Mouse (Mus musculus) cerebellum, adult 9-11 months (tissue): Measurements from ENCODE around the gene Ager.

Experiments
- DNase-seq: peaks from one replicate; pipeline ENCODE4 v3.0.0; 2022

Gene Ager

GRCm38 (mm10) chr17:34635671-34636070, 38.0 kb downstream of the Ager start:
- DNase-seq: no peak

GRCm38 (mm10) chr17:34637459-34637858, 39.8 kb downstream of the Ager start:
- DNase-seq: peak; percentile 52

GRCm38 (mm10) chr17:34639461-34640255, 42.0 kb downstream of the Ager start:
- peak; percentile 66 for DNase-seq

DNA sequence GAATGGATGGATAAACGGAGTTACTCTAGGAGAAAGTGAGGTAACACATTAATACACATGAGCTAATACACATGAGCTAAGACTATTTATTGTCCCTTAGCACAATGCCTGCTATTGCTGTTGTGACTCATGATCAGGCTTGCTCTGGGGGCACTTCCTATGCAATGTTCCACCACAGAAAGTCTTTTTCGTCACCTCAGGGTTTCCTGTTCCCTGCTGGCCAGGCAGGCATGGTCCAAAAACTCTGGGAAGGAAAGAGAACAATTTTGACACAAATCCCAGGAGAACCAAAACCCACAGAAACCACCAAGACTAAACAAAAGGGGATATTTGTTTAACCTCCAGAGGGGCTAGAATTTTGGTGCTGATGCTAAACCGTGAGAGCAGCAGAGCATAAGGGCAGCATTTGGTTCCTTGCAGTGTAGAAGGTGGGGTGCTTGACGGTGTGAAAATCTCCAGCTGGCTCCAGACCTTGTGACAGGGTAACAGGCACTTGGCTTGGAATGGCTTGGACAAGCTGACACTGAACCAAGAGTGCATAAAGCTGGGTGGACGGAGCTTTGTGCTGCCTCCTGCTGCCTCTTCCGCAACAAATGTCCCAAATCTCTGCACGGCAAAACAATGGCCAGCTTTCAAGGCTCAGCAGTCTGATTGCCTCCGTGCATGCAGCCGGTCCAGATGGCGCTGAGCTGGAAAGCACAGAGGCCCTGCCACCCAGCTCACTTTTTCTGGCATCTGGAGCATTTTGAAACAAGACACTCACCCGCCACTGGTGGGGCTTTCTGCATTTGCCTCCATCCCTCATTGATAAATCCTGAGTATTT, 43.3 kb downstream of the Ager start:
- peak; percentile 95 for DNase-seq

DNA sequence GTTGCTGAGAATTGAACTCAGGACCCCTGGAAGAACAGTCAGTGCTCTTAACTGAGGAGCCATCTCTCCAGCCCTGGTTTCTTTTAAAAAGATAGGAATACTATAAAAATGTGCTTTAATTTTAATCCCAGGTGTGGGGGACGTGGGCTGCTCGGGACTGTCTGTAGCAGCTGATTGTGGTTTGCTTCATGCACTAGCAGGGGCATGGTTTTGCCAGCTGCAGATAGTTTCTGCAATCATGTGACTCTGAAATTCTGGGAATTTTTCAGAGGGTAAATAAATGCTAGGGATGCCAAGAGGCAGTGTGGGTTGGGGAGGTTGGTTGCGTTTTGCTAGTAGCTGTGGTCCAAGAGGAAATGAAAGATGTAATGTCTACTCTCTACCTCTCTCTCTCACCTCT, 44.3 kb downstream of the Ager start:
- peak; percentile 46 for DNase-seq

DNA sequence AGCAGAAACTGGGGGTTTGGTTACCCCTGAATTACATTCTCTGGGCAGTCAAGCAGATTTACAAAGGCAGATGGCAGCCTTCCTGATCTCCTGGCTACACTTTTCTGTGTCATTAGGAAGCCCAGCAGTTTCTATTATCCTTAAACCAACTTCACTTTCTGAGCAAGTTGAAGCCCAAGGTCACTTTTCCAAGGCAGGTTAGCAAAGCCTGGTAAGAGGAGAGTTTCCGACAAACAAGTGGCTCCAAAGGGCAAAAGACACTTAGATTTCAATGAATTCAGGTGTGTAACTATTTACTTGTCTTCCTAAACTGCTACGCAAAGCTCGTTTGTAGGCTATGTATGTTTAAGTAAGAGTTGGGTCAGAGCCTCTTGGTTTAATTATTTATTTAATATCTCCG, 45.7 kb downstream of the Ager start:
- DNase-seq: peak; percentile 46

DNA sequence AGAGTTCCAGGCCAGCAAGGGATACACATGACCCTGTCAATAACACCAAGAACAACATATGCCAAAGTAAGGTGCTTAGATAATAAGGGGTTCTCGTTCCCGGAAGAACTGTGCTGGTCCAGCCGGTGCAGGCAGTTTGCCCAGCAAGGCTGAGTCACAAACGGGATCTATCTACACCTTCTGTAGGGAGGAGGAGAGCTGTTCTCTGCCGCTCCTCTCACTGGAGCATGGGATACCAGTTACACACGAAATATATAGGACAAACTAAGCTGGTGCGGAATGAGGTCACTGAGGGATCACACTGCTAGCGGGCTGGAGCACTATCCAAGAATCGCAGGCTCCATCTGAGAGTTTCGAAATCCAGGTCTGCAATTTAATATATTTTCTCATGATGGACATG, 46.3 kb downstream of the Ager start:
- DNase-seq: peak; percentile 84

GRCm38 (mm10) chr17:34644608-34645007, 46.9 kb downstream of the Ager start, which contains the start of gene Fkbpl:
Fkbpl (plus strand) TSS chr17:34644764.
- DNase-seq: peak; percentile 98

DNA sequence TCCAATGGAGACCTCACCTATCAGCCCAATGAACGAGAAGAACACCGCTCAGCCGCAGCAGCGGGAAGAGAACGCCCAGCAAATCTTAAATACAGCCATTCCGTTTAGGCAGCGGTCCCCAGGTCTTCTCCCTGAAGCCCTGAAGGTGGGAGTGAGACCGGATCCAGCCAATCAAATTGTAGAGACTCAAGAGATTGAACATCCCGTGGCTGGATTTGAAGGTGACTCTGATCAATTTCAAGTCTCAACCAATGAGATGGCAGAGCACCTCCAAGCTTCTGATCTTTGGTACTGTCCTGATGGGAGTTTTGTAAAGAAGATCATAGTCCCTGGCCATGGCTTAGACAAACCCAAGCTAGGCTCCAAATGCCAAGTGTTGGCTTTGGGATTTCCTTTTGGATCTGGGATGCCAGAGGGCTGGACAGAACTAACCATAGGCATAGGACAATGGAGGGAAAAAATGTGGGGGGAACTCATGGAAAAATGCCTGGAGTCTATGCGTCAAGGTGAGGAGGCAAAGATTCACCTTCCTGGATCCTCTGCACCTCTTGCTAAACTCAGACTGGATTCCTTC, 47.7 kb downstream of the Ager start:
- DNase-seq: peak; percentile 64

- DNase-seq: peak; percentile 78
Measured at GRCm38 (mm10) chr17:34645831-34646511, 48.3 kb downstream of the Ager start.

DNA sequence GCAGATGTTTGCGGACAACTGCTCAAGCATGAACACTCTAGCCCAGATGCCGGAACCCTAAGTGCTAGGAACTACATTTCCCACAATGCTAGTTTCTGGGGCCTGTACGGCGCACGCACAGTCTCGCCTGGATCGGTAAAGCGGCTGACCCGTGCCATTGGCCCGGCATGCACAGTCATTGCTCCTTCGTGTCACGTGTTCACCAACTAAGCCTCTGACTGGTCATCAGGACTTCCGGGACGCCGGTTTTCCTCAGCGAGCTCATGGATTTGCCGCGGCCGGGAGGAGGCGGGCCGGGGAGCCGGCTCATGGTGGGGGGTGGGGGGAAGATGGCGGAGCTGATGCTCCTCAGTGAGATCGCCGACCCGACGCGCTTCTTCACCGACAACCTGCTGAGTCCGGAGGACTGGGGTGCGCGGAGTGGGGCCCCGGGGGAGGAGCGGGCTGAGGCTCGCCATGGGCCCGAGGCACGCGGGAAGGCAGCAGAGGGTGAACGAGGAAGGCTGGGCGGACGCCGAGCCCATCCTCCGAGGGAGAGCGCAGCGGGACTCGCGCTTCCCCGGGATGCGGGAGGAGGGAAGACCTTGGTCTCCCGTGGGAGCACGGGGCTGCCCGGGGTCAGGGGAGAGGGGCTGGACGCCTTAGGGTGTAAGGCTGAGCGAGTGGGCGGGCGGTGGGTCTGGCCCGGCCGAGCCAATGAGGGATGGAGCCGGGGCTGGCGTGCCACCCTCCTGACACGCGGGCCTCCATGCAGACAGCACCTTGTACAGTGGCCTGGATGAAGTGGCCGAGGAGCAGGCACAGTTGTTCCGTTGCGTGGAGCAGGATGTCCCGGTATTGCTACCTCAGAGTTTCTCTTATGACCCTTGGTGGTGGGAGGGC, 49.5 kb downstream of the Ager start, which contains the start of gene Atf6b:
Atf6b (plus strand) TSS at position 241 of the 882 bp plus-strand sequence.
- peak; percentile 98 for DNase-seq

- DNase-seq: peak; percentile 63
Measured at GRCm38 (mm10) chr17:34648141-34648890, 50.7 kb downstream of the Ager start.

DNA sequence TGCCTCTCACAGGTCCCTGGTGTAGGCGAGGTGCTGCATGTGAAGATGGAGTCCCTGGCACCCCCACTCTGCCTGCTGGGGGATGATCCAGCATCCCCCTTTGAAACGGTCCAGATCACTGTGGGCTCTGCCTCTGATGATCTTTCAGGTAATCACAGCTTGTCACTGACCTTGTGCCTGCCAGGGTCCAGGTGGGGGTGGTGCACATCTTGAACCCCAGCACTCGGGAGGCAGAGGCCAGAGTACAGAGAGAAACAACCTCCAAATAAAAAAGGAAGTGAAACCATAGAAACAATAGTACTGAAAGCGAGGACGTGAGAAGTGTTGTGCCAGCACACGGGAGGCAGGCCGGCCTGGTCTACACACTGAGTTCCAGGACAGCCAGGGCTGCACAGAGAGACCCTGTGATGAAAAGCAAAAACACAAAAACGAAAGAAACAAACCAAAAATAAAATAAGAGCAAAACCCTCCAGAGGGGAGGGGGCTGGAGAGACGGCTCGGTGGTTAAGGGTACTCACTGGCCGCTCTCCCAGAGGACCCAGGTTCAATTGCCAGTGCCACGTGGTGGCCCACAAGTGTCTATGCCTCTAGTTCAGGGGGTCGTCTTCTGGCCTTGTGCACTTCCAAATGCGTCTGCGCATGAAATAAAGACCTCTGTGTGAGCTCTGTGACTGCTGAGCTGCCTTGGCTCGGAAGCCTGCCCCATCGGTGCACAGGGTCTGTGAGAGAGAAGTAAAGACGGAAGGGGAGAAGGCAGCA, 51.6 kb downstream of the Ager start:
- peak; percentile 55 for DNase-seq
